Mouse (Mus musculus) cerebellum, adult 2 months (tissue): ENCODE measurements at regions not wholly inside any gene's neighbourhood (a gene's known extent, or its start where the extent isn't known, plus 50 kb on each side); places are given as distances from the start of the nearest gene placed in this dataset.

ENCODE experiments used
- CTCF ChIP-seq: fragments of 200-500 bp; IDR thresholded peaks from 2 replicates; pipeline ENCODE4 v1.5.1; 2011; ENCODE audit warnings: low read depth, mild to moderate bottlenecking, control low read depth, low read length, moderate library complexity, borderline replicate concordance; ENCODE audit not compliant: insufficient read depth
- POLR2A ChIP-seq: fragments of 200-500 bp; IDR thresholded peaks from 2 replicates; pipeline ENCODE4 v1.6.1; 2011; ENCODE audit warnings: low read length, control low read depth, borderline replicate concordance; ENCODE audit not compliant: insufficient read depth

DNA sequence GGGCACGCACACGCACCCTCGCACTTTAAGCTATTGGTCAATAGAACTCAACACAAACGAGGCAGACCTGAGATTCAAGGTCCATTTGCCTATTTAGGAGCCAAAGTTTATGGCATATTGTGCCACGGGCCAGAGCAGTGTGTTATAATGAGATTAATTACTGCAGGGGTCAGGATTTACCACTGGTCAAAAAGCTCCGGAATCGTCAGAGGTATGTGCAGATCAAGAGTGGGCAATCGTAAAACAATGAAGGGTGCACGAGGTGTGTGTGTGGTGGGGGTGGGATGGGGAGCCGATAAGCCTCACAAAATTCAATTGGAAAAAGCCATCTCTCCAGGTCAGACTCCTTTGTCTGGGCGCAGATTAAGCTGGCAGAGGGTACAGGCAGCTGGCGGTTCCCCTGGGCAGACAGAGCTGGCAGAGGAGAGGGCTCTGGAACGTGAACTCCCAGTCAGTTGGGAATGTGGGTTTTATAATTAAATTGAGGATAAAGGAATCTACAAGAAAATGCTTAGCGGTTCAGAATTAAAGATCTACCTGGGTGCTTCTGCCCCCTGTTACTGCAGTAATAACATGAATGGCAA, 97.4 kb upstream of the Itga6 start:
- TF ChIP-seq CTCF (no peak), POLR2A (no peak)
